Mouse (Mus musculus) myocyte (in vitro differentiated cells): ENCODE results near the gene Hspg2.

Source experiments
- CEBPB ChIP-seq: IDR thresholded peaks from 2 replicates; pipeline ENCODE4 v1.6.1; 2011; ENCODE audit warnings: mild to moderate bottlenecking, moderate library complexity; ENCODE audit not compliant: poor library complexity, insufficient read depth, severe bottlenecking
- E2F4 ChIP-seq: IDR thresholded peaks from one replicate; pipeline ENCODE4 v1.6.1; 2011; ENCODE audit warnings: mild to moderate bottlenecking, control low read depth, moderate library complexity; ENCODE audit not compliant: insufficient read depth
- MYOD1 ChIP-seq, 3 experiments: IDR thresholded peaks; one replicate each; pipeline ENCODE4 v1.6.1; 2011; ENCODE audit warnings: control low read depth in 2 of 3, low read depth in 2 of 3, mild to moderate bottlenecking in 2 of 3, moderate library complexity in 1 of 3; ENCODE audit not compliant: insufficient read length in 2 of 3, control insufficient read depth in 1 of 3
- MYOG ChIP-seq, 3 experiments: IDR thresholded peaks; one replicate each; pipeline ENCODE4 v1.6.1; 2011; ENCODE audit warnings: control low read depth in 2 of 3, low read depth in 2 of 3, mild to moderate bottlenecking in 2 of 3; ENCODE audit not compliant: insufficient read length in 2 of 3, control insufficient read depth in 1 of 3, insufficient read depth in 1 of 3
- POLR2A ChIP-seq: IDR thresholded peaks from one replicate; pipeline ENCODE4 v1.6.1; 2011; ENCODE audit warnings: low read depth, mild to moderate bottlenecking, control low read depth, moderate library complexity; ENCODE audit not compliant: insufficient read length
- TCF12 ChIP-seq: IDR thresholded peaks from one replicate; pipeline ENCODE4 v1.6.1; 2011; ENCODE audit warnings: mild to moderate bottlenecking, control low read depth; ENCODE audit not compliant: poor library complexity, insufficient read depth, severe bottlenecking

GRCm38 (mm10) chr4:137497367-137497766, 28.8 kb downstream of the Hspg2 start:
- TF ChIP-seq CEBPB (no peak), POLR2A (no peak), MYOG (IDR thresholded peaks at IDR 0.05; ENCODE audit: control insufficient read depth in 1 of 3, insufficient read depth in 1 of 3, insufficient read length in 2 of 3, low read depth in 2 of 3) (no peak), MYOD1 (IDR thresholded peaks at IDR 0.05; ENCODE audit: control insufficient read depth in 1 of 3, insufficient read length in 2 of 3, low read depth in 2 of 3) (no peak), TCF12 (no peak), E2F4 (no peak)
